Mouse (Mus musculus) spleen, postnatal 14 days (tissue): ENCODE data around the gene Phlda3.

Source experiments
- DNase-seq, 2 experiments: peaks; one replicate each; pipeline ENCODE4 v3.0.0; 2021 to 2022; ENCODE audit warnings: low spot score in 2 of 2

The Phlda3 gene

DNA sequence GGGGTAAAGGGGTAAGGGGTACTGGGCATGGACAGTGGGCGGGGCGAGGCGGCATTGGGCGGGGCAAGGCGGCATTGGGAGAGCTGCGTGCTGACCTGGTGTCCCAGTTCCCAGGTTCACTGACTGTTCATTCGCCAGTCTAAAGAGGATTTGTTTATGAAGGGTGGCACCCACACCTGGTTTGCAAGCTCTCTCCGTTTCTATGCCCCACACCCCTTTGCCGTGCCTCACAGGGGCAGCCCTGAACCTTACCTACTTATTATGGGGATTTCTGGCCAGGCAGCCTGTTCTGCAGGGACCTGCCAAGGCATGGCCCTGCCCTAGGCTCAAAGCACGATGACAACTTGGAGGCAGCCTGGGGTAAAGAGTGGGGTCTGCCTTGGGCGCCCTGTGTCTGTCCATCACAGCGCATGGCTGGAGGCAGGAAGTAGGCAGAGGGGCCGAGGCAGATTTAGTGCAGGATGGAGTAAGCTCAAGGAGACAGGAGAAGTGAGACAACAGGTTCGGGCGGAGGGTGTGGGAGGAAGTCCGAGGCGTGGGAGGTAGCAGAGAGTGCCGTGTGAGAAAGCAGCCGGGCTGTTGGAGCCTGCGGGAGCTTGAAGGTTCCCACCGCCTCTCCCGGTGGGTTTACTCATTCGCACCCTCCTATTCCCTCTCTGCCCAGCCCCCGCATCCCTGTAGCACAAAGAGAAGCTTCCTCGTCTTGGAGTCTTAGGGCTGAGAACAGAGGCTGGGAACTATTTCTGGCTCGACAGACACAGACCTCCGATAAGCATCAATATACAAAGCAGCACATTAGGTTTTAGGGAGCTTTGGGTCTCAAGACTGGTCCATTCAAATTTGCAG is 27.7 kb downstream of the Phlda3 start:
- no peak for DNase-seq

DNA sequence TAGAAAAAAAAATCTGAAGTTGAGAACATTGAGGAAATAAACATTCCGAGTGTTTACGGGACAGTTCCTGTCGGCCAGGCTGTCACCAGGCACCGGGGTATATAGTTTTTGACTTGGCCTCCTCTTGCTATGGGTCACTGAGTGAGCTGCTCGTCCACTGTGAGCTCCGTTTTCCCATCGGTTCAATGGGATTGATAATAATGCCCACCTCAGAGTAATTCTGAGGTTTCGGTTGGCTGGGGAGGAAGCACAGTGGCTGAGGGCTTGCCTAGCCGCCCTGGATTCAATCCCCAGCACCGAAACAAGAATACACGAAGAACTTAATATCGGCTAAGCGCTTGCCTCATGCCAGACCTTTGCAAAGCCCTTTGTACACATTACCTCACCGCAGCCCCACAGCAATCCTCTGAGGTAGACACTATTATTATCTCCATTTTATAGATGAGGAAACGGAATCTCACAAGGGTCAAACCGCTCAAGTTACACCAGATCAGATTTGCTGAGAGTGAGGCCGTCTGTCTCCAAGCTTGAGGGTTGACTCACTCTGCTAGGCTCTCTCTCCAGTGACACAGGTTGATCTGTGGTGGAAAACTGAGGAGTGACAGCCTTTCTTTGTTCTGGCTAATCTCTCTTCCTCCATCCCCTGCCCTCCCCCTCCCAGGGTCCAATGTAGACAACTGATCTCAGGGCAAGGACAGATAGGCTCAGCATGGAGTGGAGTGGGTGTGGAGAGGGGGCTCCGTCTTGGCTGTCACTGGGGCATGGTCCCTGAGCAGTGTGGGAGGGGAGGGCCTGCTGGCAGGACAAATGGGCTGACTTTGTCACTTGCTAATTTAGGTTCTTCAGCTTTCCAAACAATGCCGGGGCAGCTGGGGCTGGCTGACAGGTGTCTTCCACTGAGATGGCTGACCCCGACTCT is 28.6 kb downstream of the Phlda3 start:
- no peak for DNase-seq

DNA sequence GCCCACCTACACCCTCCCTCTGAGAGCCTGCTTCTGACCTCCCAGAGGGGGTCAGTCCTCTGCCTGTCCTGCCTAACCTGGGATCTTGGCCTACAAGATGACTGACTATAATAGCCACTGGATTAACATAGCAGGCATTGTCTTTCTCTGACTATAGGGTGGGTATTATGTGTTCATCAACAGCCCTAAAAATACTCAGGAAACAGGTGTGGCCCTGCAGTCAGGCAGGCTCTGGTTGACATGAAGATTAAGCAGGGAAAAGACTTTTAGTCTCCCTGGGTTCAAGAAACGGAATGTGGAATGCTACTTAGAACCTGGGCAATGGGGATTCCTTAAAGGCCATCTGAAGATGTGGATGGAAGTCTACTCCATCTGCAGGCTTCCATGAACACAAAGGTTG is 32.6 kb downstream of the Phlda3 start:
- no peak for DNase-seq

DNA sequence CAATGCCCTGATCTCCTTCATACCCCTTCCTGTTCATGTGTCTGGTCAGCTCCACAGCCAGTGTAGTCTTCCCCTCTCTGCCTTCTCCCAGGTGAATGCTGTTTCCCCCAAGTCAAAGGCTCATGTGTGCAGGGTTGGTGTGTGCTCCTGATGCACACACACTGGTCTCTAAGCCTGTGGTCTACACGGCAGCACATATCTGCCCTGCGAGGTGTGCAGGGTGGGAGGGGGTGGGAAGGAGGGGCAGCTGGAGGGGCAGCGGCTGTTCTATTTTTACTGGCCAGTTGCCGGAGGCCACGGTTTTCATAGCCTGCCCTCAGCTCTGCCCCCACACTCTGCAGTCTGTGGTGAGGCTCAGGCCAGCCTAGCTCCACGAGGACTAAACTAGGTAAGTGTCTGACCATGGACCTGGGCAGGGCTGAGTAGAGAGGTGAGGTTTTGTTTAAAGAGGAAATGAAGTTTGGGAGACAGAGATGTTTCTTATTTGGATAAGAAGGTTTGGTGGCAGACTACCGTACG is 33.2 kb downstream of the Phlda3 start:
- no peak for DNase-seq

DNA sequence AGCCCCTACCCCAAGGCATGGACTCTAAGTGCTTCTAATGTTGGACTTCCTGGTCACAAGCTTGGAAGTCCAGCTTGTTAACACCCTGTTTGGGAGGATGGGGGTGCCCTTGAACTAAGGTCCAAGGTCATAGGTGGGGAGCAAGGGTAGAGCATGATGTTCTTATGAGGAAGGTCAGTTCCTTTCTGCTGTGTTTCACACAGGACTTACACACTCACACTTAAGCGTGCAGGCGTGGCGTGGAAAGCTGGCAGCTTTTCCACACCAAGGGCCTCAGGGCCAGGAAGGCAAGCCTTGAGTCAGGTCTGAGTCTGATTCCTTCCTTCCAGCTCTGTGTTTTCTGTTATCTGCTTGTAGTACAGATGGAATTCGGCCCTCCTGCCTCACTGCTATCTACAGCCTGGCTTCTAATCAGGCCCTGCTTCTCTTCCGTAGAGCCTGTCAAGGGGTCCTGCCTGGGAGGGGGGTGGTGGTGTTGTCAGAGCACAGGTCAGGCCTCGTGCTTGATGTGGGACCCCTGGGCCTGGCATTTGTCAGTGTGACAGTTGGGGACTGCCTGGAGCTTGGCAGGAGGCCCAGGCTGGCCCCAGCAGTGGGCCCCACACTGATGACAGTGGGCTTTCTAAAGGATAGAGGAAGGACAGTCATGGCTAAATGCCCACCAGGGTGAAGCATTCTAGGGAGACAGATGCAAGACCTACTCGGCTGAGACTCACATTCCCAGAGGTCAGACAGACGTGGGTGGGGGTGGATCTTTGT is 34.5 kb downstream of the Phlda3 start:
- DNase-seq = no peak

DNA sequence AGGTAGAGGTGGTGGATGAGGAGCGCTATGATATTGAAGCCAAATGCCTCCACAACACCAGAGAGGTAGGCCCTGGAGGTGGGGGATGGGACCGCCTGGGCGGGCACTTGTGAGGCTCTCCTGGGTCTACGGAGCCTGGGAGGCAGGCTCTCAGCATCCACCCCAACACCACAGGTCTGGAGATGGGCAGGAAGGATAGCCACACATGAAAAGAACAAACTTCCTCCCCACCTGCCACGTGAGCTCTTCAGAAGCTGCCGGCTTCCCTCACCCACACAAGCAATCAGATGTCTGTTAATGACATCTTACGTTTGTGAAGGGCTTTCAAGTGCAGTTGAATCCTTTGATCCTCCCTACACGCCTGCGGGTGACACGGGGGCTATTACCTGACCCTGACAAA is 41.6 kb downstream of the Phlda3 start:
- no peak for DNase-seq

DNA sequence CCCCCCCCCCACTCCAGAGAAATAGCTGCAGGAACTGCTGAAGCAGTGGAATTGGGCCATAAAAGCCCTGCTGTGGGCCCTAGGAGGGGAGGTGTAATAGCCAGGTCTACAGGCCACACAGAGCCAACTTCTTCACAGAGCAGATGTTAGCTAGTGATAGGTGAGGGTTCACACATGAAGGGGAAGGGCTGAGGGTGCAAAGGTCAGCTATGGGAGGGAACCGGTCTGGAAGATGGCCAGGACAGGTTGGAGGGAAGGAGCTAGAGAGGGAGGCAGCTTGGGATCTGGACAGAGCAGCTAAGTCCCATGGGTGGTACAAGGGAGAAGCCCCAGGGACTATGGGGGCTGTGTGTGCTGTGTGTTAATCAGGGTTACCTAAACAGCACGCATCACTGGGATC is 44.3 kb downstream of the Phlda3 start:
- DNase-seq = no peak

DNA sequence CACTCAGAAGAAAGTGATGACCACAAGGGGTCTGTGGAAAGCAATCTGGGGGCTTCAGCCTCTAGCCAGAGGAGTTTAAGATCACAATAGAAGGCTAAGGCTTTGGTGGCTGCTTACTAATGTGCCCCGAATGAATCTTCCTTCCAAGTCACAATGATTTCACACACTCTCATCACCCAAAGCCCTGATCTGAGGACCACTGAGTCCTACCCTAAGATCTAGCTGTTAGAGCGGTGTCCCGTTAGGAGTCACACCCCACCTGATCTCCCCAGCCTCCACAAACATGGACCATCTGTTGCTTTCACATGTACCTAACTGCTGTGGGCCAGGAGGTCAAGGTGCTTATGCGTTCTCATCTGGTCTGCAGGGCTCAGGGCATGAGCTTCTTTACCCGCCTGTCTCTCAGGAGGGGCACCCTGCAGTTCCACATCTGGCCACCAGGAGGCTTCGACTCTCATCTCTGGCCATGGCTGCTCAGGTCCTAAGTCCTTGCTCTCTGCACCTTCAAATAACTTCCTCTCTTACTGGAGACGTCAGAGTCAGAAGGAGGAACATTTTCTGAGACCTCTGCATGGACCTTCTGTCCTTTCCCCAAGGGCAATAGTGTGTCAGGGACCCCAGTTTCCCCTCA is 45.2 kb downstream of the Phlda3 start:
- DNase-seq = peak; percentile 66 to 75

DNA sequence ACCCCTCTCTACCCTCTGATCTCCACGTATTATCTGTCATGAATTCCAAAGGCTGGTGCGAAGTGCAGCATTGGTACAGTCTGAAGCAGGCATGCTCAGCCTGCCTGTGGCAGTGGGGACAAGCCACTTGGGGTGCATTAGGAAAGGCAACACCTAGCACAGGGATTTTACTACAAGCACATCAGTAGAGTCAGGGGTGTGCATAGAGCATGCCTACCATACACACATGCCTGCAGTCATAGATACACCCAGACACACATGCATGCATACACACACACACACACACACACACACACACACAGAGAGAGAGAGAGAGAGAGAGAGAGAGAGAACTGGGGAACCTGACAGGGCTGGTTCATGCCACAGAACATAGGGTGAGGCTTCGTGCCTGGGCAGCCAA is 46.3 kb downstream of the Phlda3 start:
- DNase-seq = no peak

DNA sequence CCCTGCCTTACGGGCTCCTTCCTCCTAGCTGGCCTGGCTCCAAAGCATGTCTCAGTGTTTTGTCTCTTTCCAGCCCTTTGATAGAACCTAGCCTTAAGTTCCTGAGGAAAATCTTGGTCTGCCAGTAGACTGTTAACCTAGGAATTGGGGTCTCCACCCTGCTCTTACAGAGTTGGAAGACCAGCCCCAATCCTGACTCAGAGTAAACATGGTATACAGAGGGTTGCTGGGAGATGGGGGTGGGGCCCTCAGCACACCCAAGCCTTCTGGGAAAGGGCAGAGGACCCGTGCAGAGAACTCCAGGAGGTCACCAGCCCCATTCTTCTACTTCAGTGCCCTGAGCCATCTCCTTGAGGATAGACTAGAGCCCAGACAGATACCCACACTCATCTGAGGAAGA is 46.7 kb downstream of the Phlda3 start:
- DNase-seq = no peak

DNA sequence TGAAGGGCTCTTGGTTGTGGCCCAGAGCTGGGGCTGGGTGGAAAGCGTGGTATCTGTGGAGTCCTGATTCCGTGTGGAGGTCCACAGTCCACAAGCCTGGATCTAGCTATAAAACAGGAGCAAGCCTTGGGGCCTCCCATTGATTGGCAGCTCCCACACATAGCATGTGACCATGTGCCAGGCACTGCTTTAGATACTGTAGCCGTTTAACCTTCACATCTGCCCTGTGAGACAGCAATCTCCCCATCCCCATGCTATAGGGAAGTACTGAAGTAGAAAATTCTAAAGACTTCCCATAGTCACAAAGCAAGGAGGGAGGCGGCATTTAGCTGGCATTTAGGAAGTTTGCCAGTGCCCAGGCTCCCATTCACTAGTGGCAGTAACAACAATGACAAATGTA is 47.2 kb downstream of the Phlda3 start:
- DNase-seq = no peak

DNA sequence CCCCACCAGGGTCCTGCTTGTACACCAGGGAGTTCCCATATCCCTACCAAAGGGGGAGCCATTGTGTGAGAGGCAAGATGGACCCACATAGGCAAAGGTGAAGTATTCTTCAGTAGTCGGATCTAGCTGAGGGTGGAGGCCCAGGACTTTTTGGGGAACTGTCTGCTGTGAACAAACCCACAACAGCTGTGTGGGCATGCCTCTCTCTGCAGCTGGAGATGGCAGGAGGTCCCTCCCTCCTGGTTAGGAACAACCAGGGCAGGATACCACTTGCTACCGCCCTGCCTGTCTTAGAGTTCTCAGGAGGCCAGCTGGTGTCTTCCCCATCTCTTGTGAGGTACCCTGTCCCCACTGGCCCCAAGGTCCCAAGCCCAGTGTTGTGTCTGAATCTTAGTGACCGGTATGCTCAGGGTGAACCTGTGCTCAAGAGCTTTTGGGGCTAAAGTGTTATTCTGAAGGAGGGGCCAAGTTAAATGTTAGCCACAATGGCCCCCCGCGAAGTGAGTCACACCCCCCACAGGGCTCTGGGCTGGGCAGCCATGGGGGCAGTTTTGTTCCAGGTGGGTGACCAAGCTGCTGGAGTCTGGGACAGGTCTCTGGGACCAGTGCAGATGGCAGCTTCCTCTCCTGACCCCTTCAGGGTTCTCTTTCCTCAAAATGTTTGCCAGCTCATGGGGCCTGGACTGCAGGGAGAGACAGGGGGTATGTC is 47.9 kb downstream of the Phlda3 start:
- no peak for DNase-seq

DNA sequence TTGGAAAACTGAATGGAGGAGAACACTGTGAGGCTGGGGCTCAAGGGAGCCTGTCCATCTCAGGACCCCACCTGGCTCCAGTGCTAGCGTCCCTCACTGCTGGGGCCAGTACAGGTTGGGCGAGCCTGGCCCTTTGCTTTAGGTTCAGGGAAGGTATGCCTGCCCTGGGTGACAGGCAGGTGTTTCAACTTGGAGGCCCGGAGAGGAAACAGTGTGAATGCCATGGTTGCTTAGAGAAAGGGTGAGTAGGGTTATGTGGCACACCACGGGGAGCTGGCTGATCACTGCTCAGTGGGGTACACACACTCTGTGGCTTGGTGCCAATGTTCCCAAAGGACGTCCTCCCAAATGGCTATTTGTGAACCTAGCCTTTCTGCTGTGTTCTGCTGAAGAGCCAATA is 48.6 kb downstream of the Phlda3 start:
- DNase-seq = no peak

DNA sequence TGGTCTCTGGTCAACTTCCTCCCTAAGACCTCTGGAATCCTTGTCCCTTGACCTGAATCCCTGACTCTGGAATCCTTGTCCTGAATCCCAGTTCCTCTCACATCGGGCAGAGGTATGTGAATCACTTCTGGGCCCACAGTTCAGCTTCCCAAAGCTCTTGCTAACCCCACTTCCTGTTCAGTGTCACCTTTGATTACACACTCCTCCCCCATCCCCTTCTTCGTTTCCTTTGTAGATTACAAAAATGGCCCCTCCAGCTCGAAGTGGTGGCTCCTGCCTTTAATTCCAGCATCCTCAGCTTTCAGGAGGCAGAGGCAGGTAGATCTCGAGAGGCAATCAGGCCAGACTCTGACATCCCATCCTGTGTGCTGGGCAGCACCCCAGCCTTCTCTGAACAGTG is 51.7 kb downstream of the Phlda3 start:
- DNase-seq = no peak

DNA sequence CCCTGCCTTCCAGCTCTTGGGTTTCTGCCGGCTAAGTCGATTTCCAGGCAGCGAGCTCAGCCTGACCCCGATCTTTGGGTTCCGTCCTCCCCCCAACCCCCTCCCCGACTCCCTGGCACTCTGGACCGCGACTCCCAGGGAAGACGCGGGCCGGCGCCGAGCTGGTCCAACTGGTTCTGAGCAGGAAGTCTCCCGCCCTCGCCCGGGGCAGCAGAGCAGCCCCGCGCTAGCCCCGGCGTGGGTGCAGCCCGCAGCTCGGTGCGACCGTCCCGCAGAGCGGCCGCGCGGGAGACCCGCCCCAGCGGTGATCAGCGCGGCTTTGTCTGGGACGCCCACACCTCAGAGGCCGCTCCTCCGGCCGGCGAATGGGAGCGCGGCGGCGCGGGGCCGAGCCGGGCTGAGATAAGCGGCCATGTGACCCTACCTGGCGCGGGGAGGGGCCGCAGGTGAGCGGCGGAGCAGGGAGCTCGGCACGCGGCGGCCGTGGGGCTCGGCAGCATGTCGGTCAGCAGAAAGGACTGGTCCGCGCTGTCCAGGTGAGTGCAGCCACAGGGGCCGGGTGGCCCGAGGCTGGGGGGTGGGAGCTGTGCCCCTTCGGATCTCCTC is 52.7 kb downstream of the Phlda3 start, which contains the start of gene Lad1:
Gene Lad1 (plus strand): TSS at position 118 of the 606 bp plus-strand sequence.
- DNase-seq = no peak
